Mouse (Mus musculus): ENCODE results near the gene Clstn2. TPM values are rescaled to one million over a fixed set of nuclear protein-coding genes. Genes with fewer than 3 reads are reported as not detected.

Gene Clstn2
- total RNA-seq, 4 experiments from 2014 or later, result 0.38 to 0.59 (median 0.49) TPM

- no peak for DNase-seq (ENCODE audit: low spot score)
Measured at GRCm38 (mm10) chr9:97950378-97951006, 82.5 kb downstream of the Clstn2 start.

- DNase-seq (ENCODE audit: low spot score), result no peak
Measured at GRCm38 (mm10) chr9:97919326-97919725, 113.7 kb downstream of the Clstn2 start.

GRCm38 (mm10) chr9:97891415-97891814, 141.6 kb downstream of the Clstn2 start:
- DNase-seq (ENCODE audit: low spot score), result no peak

GRCm38 (mm10) chr9:97883336-97883735, 149.6 kb downstream of the Clstn2 start:
- no peak for DNase-seq (ENCODE audit: low spot score)

- DNase-seq (ENCODE audit: low spot score), result no peak
Measured at GRCm38 (mm10) chr9:97867013-97867700, 165.8 kb downstream of the Clstn2 start.

- DNase-seq (ENCODE audit: low spot score), result no peak
Measured at GRCm38 (mm10) chr9:97852859-97853258, 180.1 kb downstream of the Clstn2 start.

- DNase-seq (ENCODE audit: low spot score), result peak; percentile 4
Measured at GRCm38 (mm10) chr9:97847873-97848838, 184.8 kb downstream of the Clstn2 start.

GRCm38 (mm10) chr9:97842054-97842453, 190.9 kb downstream of the Clstn2 start:
- DNase-seq (ENCODE audit: low spot score), result no peak

- DNase-seq (ENCODE audit: low spot score), result no peak
Measured at GRCm38 (mm10) chr9:97831216-97831615, 201.8 kb downstream of the Clstn2 start.

GRCm38 (mm10) chr9:97829919-97830318, 203.1 kb downstream of the Clstn2 start:
- DNase-seq (ENCODE audit: low spot score), result no peak

GRCm38 (mm10) chr9:97827689-97828088, 205.3 kb downstream of the Clstn2 start:
- DNase-seq (ENCODE audit: low spot score), result no peak

GRCm38 (mm10) chr9:97826077-97826947, 206.7 kb downstream of the Clstn2 start:
- no peak for DNase-seq (ENCODE audit: low spot score)

GRCm38 (mm10) chr9:97817116-97817515, 215.9 kb downstream of the Clstn2 start:
- DNase-seq (ENCODE audit: low spot score), result no peak

GRCm38 (mm10) chr9:97816143-97816805, 216.7 kb downstream of the Clstn2 start:
- DNase-seq (ENCODE audit: low spot score), result no peak

GRCm38 (mm10) chr9:97813157-97813556, 219.8 kb downstream of the Clstn2 start:
- peak; percentile 48 for DNase-seq (ENCODE audit: low spot score)

GRCm38 (mm10) chr9:97807031-97807430, 225.9 kb downstream of the Clstn2 start:
- no peak for DNase-seq (ENCODE audit: low spot score)

GRCm38 (mm10) chr9:97793661-97794060, 239.3 kb downstream of the Clstn2 start:
- DNase-seq (ENCODE audit: low spot score), result no peak

GRCm38 (mm10) chr9:97788151-97788670, 244.8 kb downstream of the Clstn2 start:
- no peak for DNase-seq (ENCODE audit: low spot score)

- no peak for DNase-seq (ENCODE audit: low spot score)
Measured at GRCm38 (mm10) chr9:97780032-97780616, 252.9 kb downstream of the Clstn2 start.

- no peak for DNase-seq (ENCODE audit: low spot score)
Measured at GRCm38 (mm10) chr9:97775770-97776169, 257.2 kb downstream of the Clstn2 start.

Data from heart, adult 8-10 months (tissue).